Mouse (Mus musculus): Measurements from ENCODE around the gene Pgam1. TPM values are rescaled to one million over a fixed set of nuclear protein-coding genes. Genes with fewer than 3 reads are reported as not detected.

Pgam1 gene
- polyA plus RNA-seq, 1 experiment from 2014 or later, result 694 TPM

- no peak for ATAC-seq (replicated peaks; ENCODE audit: extremely low read depth, insufficient read depth, low FRiP score)
Measured at GRCm38 (mm10) chr19:41916853-41917252, 5.1 kb downstream of the Pgam1 start.

DNA sequence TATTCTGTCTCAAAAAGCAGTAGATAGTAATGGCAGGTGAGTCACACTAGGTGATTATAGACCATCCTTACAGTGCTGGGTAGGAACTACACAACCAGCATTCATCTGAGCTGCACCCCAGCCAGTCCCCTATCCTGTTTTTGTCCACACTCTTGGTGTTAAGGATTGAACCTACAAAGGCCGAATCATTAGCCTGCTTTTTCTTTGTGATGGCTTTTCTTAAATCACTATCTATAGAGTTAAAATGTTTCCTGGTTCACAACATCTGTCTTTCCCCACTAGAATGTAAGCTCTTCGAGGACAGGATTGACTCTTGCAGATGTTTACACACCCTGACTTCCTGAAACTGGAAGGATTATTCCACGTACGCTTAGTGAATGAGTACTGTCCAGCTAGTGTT, 7.7 kb downstream of the Pgam1 start:
- Histone ChIP-seq H3K27me3 (ENCODE audit: control insufficient read depth, insufficient read depth, low read length) (no peaks in the 10 kb centered on the region), H3K9ac (ENCODE audit: low read length) (no peak overlapping the region), H3K4me2 (ENCODE audit: low read depth, low read length) (no peak overlapping the region), H3K27ac (ENCODE audit: low read length) (no peak overlapping the region), H3K4me3 (ENCODE audit: low read length) (no peak overlapping the region), H3K4me1 (ENCODE audit: control insufficient read depth, insufficient read depth, low read length) (peaks cover 6% of the 10 kb centered on the region), H3K36me3 (ENCODE audit: control insufficient read depth, insufficient read depth) (peaks cover 48% of the 10 kb centered on the region), H3K9me3 (replicated peaks; ENCODE audit: control insufficient read depth, low read length) (no peaks in the 10 kb centered on the region)
- no peak for ATAC-seq (replicated peaks; ENCODE audit: extremely low read depth, insufficient read depth, low FRiP score)
- 70% methylated on average over 4 of the region's 4 CpGs for WGBS

More at GRCm38 (mm10) chr19:41916853-41917252, 5.1 kb downstream of the Pgam1 start:
- H3K36me3 ChIP-seq (ENCODE audit: control insufficient read depth, insufficient read depth), result peaks cover 49% of the 10 kb centered on the region
- no peaks in the 10 kb centered on the region for H3K9me3 ChIP-seq (replicated peaks; ENCODE audit: control insufficient read depth, low read length)
- peaks cover 19% of the 10 kb centered on the region for H3K4me1 ChIP-seq (ENCODE audit: control insufficient read depth, insufficient read depth, low read length)
- 81% methylated on average over 4 of the region's 4 CpGs for WGBS
- H3K4me2 ChIP-seq (ENCODE audit: low read depth, low read length), result no peak overlapping the region
- H3K4me3 ChIP-seq (ENCODE audit: low read length), result no peak overlapping the region
- no peaks in the 10 kb centered on the region for H3K27me3 ChIP-seq (ENCODE audit: control insufficient read depth, insufficient read depth, low read length)
- H3K9ac ChIP-seq (ENCODE audit: low read length), result no peak overlapping the region
- no peak overlapping the region for H3K27ac ChIP-seq (ENCODE audit: low read length)

DNA sequence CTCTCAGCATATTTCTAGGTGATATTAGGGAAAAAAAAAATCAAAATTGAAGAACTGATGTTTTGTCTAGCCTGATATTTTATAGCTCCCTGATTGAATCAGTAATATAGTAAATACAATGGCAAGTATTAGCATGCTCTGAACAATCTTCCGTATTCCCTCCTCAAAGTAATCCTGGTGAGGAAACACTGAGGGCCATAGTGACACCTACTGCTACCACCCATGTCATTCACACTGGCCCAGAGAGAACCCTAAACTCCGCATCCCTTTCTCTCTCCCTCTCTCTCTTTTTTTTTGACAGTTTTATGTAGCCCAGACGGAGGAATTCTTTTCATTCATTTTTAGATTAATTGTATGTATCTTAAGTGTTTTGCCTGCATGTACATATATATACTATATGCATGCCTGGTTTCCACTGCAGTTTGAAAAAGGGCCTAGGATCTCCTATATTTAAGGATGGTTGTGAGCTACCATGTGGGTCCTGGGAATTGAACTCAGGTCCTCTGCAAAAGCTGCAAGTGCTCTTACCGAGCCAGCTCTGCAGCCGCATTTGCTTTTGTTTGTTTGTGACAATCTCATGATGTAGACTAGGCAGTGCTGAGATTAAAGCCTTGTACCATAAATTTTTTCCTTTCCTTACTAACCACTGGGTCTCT, 8.8 kb downstream of the Pgam1 start:
- no peaks in the 10 kb centered on the region for H3K4me1 ChIP-seq (ENCODE audit: control insufficient read depth, insufficient read depth, low read length)
- WGBS, result 70% methylated on average over 5 of the region's 5 CpGs

GRCm38 (mm10) chr19:41932686-41933085, 21.0 kb downstream of the Pgam1 start:
- H3K27me3 ChIP-seq (ENCODE audit: control insufficient read depth, insufficient read depth, low read length), result no peaks in the 10 kb centered on the region
- H3K4me1 ChIP-seq (ENCODE audit: control insufficient read depth, insufficient read depth, low read length), result peaks cover 18% of the 10 kb centered on the region
- ATAC-seq (replicated peaks; ENCODE audit: extremely low read depth, insufficient read depth, low FRiP score), result 0 out of 2 replicates have a peak, but pooled peaks have one; percentile 4
- peaks cover 16% of the 10 kb centered on the region for H3K36me3 ChIP-seq (ENCODE audit: control insufficient read depth, insufficient read depth)
- H3K9ac ChIP-seq (ENCODE audit: low read length), result peak overlapping the region; percentile 75
- H3K4me3 ChIP-seq (ENCODE audit: low read length), result peak overlapping the region; percentile 83
- H3K4me2 ChIP-seq (ENCODE audit: low read depth, low read length), result peak overlapping the region; percentile 90
- H3K27ac ChIP-seq (ENCODE audit: low read length), result peak overlapping the region; percentile 12
- no peaks in the 10 kb centered on the region for H3K9me3 ChIP-seq (replicated peaks; ENCODE audit: control insufficient read depth, low read length)
- under 1% methylated on average over 28 of the region's 28 CpGs for WGBS

More for the DNA sequence above, 8.8 kb downstream of the Pgam1 start:
- no peak overlapping the region for H3K4me2 ChIP-seq (ENCODE audit: low read depth, low read length)
- H3K9me3 ChIP-seq (replicated peaks; ENCODE audit: control insufficient read depth, low read length), result no peaks in the 10 kb centered on the region
- no peaks in the 10 kb centered on the region for H3K27me3 ChIP-seq (ENCODE audit: control insufficient read depth, insufficient read depth, low read length)
- no peak overlapping the region for H3K9ac ChIP-seq (ENCODE audit: low read length)
- peaks cover 43% of the 10 kb centered on the region for H3K36me3 ChIP-seq (ENCODE audit: control insufficient read depth, insufficient read depth)
- ATAC-seq (replicated peaks; ENCODE audit: extremely low read depth, insufficient read depth, low FRiP score), result no peak
- H3K4me3 ChIP-seq (ENCODE audit: low read length), result no peak overlapping the region
- H3K27ac ChIP-seq (ENCODE audit: low read length), result no peak overlapping the region

DNA sequence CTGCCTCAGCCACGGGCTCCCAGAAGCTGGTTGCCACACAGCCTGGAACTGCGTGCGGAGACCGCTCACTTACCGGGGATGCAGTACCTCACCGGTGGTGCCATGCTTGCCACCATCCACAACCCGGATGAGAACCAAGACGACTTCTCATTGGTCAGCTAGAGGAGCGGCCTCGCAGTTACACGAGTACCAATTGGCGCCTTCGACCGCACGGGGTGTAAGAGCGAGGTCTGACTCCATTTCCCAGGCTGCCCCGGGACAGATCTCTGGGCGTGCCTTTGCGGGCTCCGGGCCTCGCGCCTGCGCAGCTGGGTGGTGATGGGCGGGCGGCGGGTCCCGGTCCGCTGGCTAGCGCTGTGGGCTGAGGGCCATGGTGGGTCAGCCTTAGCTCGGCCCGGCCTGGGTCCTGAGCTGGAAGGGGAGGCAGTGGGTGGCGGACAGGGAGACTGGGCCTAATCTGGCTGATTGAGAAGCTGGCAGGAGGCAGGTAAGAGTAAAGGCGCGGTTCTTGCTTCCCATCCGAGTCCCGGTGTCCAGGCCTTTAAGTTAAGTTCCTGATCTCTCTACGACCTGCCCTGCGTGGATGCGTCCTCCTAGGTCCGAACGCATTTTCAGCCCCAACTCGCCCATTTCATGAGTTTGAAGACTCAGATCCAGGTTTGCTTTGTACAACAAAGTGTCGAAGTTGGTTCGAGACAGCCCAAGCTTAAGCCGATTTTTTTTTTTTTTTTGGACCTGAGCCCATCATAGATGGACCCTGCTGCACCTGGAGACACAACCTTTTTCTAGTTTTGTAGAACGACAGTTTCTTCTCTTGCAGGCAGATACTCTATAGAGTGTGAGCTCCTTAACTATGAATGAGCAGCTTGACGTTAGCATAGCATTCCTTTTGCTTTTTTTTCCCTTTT, 21.7 kb downstream of the Pgam1 start, which contains the start of the genes Exosc1 and Zdhhc16:
Exosc1 (minus strand) TSS at position 245 of the 908 bp plus-strand sequence.
Zdhhc16 (plus strand) TSS at position 302 of the 908 bp plus-strand sequence.
- H3K4me2 ChIP-seq (ENCODE audit: low read depth, low read length), result peak within 1 kb of the TSS; percentile 90
- H3K9ac ChIP-seq (ENCODE audit: low read length), result peak within 1 kb of the TSS; percentile 87
- peak; percentile 100 for ATAC-seq (replicated peaks; ENCODE audit: extremely low read depth, insufficient read depth, low FRiP score)
- peaks cover 19% of the 10 kb centered on the region for H3K36me3 ChIP-seq (ENCODE audit: control insufficient read depth, insufficient read depth)
- peak within 1 kb of the TSS; percentile 12 for H3K27ac ChIP-seq (ENCODE audit: low read length)
- no peaks in the 10 kb centered on the region for H3K27me3 ChIP-seq (ENCODE audit: control insufficient read depth, insufficient read depth, low read length)
- H3K9me3 ChIP-seq (replicated peaks; ENCODE audit: control insufficient read depth, low read length), result no peaks in the 10 kb centered on the region
- under 1% methylated on average over 47 of the region's 47 CpGs for WGBS
- peaks cover 18% of the 10 kb centered on the region for H3K4me1 ChIP-seq (ENCODE audit: control insufficient read depth, insufficient read depth, low read length)
- peak within 1 kb of the TSS; percentile 83 for H3K4me3 ChIP-seq (ENCODE audit: low read length)

GRCm38 (mm10) chr19:41934124-41934523, 22.4 kb downstream of the Pgam1 start:
- no peak overlapping the region for H3K27ac ChIP-seq (ENCODE audit: low read length)
- peak overlapping the region; percentile 81 for H3K4me2 ChIP-seq (ENCODE audit: low read depth, low read length)
- peaks cover 18% of the 10 kb centered on the region for H3K4me1 ChIP-seq (ENCODE audit: control insufficient read depth, insufficient read depth, low read length)
- peaks cover 22% of the 10 kb centered on the region for H3K36me3 ChIP-seq (ENCODE audit: control insufficient read depth, insufficient read depth)
- no peak for ATAC-seq (replicated peaks; ENCODE audit: extremely low read depth, insufficient read depth, low FRiP score)
- peak overlapping the region; percentile 83 for H3K4me3 ChIP-seq (ENCODE audit: low read length)
- WGBS, result 38% methylated on average over 6 of the region's 6 CpGs
- no peaks in the 10 kb centered on the region for H3K9me3 ChIP-seq (replicated peaks; ENCODE audit: control insufficient read depth, low read length)
- H3K9ac ChIP-seq (ENCODE audit: low read length), result peak overlapping the region; percentile 87
- no peaks in the 10 kb centered on the region for H3K27me3 ChIP-seq (ENCODE audit: control insufficient read depth, insufficient read depth, low read length)

DNA sequence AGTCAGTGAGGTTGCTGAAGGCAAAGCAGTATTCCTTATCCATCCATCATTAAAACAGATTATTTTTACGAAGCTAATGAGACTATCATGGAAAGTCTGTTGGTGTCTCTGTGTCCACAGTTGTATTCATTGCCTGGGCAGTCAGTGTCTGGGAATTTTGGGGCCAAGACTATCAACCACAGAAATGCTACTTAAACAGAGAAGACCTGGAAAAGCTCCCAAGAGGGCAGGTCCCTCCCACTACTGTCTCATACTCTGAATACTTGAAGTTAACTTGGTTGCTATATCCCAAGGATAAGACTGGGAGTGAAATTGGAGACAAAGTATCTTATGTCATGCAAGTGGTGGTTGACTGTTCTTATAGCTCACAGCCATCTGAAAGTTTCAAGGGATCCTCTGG, 24.2 kb downstream of the Pgam1 start:
- Histone ChIP-seq H3K36me3 (ENCODE audit: control insufficient read depth, insufficient read depth) (peaks cover 29% of the 10 kb centered on the region), H3K9ac (ENCODE audit: low read length) (no peak overlapping the region), H3K4me3 (ENCODE audit: low read length) (no peak overlapping the region), H3K27me3 (ENCODE audit: control insufficient read depth, insufficient read depth, low read length) (no peaks in the 10 kb centered on the region), H3K9me3 (replicated peaks; ENCODE audit: control insufficient read depth, low read length) (no peaks in the 10 kb centered on the region), H3K4me2 (ENCODE audit: low read depth, low read length) (no peak overlapping the region), H3K4me1 (ENCODE audit: control insufficient read depth, insufficient read depth, low read length) (peaks cover 18% of the 10 kb centered on the region), H3K27ac (ENCODE audit: low read length) (no peak overlapping the region)
- ATAC-seq (replicated peaks; ENCODE audit: extremely low read depth, insufficient read depth, low FRiP score), result no peak
- 88% methylated on average over 1 of the region's 1 CpGs for WGBS

DNA sequence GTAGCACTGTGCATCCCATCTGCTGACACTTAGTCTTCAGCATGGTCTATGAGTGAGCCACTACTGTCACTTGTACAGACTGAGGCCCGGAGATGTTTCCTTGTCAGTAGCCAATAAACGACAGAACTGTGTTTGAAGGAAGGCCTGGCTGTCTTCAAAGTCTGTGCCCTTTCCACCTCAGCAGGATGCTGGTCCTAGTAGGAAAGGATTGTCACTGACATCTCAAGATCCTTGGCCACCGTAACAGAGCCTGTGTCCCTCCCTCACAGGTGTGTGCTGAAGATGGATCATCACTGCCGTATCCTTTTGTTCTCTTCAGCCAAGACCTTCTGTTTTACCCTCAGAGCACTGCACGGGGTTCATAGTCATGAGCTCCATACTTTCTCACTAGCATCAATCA, 26.8 kb downstream of the Pgam1 start:
- Histone ChIP-seq H3K36me3 (ENCODE audit: control insufficient read depth, insufficient read depth) (peaks cover 43% of the 10 kb centered on the region), H3K9me3 (replicated peaks; ENCODE audit: control insufficient read depth, low read length) (no peaks in the 10 kb centered on the region), H3K4me3 (ENCODE audit: low read length) (no peak overlapping the region), H3K27ac (ENCODE audit: low read length) (no peak overlapping the region), H3K4me2 (ENCODE audit: low read depth, low read length) (no peak overlapping the region), H3K9ac (ENCODE audit: low read length) (no peak overlapping the region), H3K4me1 (ENCODE audit: control insufficient read depth, insufficient read depth, low read length) (peaks cover 9% of the 10 kb centered on the region), H3K27me3 (ENCODE audit: control insufficient read depth, insufficient read depth, low read length) (no peaks in the 10 kb centered on the region)
- 87% methylated on average over 5 of the region's 5 CpGs for WGBS
- ATAC-seq (replicated peaks; ENCODE audit: extremely low read depth, insufficient read depth, low FRiP score), result no peak

DNA sequence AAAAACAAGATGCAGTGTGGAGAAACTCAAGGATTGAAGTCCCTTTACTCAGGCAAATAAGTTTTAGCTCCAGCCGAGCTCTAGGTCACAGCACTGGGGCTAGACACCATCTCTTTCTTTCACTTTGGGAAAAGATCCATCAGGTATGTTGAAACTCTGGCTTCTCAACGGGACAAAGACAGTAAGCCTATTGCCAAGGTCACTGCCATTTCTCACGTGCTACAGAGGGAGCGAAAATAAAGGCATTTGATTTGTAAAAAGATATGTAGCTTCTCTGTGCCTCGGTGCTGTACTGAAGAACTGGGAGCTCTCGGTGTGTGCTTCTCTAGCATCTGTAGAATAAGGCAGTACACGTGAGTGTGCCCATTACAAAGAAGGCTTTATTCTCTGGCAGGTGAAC, 32.1 kb downstream of the Pgam1 start:
- peaks cover 71% of the 10 kb centered on the region for H3K36me3 ChIP-seq (ENCODE audit: control insufficient read depth, insufficient read depth)
- H3K9me3 ChIP-seq (replicated peaks; ENCODE audit: control insufficient read depth, low read length), result peaks cover 3% of the 10 kb centered on the region; the same call in 1 of the 2 replicates

More for the DNA sequence above, 32.1 kb downstream of the Pgam1 start:
- ATAC-seq (replicated peaks; ENCODE audit: extremely low read depth, insufficient read depth, low FRiP score), result no peak
- Histone ChIP-seq H3K4me1 (ENCODE audit: control insufficient read depth, insufficient read depth, low read length) (no peaks in the 10 kb centered on the region), H3K4me2 (ENCODE audit: low read depth, low read length) (no peak overlapping the region), H3K27me3 (ENCODE audit: control insufficient read depth, insufficient read depth, low read length) (no peaks in the 10 kb centered on the region), H3K4me3 (ENCODE audit: low read length) (no peak overlapping the region), H3K27ac (ENCODE audit: low read length) (no peak overlapping the region), H3K9ac (ENCODE audit: low read length) (no peak overlapping the region)
- WGBS, result 82% methylated on average over 7 of the region's 7 CpGs
